ENCODE assay signal across 10 mouse cellular contexts in the genomic region with DNA sequence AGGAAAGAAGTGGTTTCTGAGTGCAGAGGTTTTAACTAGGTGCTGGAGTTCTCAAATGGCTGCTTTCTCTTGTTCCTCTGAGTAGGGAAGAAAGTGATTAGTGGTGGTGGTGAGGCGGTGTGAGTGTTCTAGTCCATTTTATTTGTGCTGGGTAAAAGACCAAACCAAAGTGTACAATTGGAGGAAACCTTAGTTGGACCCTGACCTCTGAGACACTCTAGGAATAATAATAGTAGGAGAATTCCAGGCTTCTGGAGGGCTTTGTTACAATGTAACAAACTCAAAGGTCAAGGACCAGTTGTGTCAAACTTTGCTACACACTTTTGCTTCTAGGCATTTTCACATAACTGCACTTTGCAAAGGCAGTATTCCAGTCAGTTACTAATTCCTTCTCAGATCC.
"Had no signal": no experiment of that assay in that cellular context is flagged by ENCODE, and none has a peak within 500 bp of the region (broad histone marks: within the 10 kb centered on the region; RNA-seq: fewer than 3 reads in every experiment).

No protein-coding gene starts in this region.

- DNase-seq: left cerebral cortex, postnatal 4 days; lung, adult 18-20 months; right cerebral cortex, postnatal 14 days; thymus, adult 2 months; thymus, postnatal 4 days had no signal

- H3K27ac ChIP-seq: hindbrain, embryonic 14.5 days; limb, embryonic 13.5 days; liver, embryonic 14.5 days; midbrain, embryonic 12.5 days; stomach, postnatal 0 days had no signal

- H3K4me1 ChIP-seq: midbrain, embryonic 12.5 days had no signal

- H3K4me3 ChIP-seq: limb, embryonic 13.5 days; midbrain, embryonic 12.5 days had no signal

- H3K4me2 ChIP-seq: hindbrain, embryonic 14.5 days; limb, embryonic 13.5 days; midbrain, embryonic 12.5 days had no signal

- H3K9me3 ChIP-seq: limb, embryonic 13.5 days; midbrain, embryonic 12.5 days had no signal

- H3K9ac ChIP-seq: hindbrain, embryonic 14.5 days; limb, embryonic 13.5 days; liver, embryonic 14.5 days; midbrain, embryonic 12.5 days had no signal

- H3K27me3 ChIP-seq: limb, embryonic 13.5 days; midbrain, embryonic 12.5 days had no signal

- H3K36me3 ChIP-seq: limb, embryonic 13.5 days; midbrain, embryonic 12.5 days had no signal
